Mouse (Mus musculus) heart, embryonic 15.5 days (tissue): ENCODE data around the gene Olfr312. TPM values are rescaled to one million over a fixed set of nuclear protein-coding genes. Genes with fewer than 3 reads are reported as not detected.
"Not testable (repeated sequence)": the region's sequence is repeated elsewhere in the genome, so short reads cannot be mapped to it uniquely, and the experiment has no call there.

Experiments used
- ATAC-seq: fragments of 200-750 bp; cut with Nextera tagmentation; replicated peaks from 2 replicates; pipeline ENCODE4 v1.8.0; 2017; ENCODE audit warnings: low read depth, moderate TSS enrichment; ENCODE audit not compliant: insufficient number of reproducible peaks, insufficient read depth, low FRiP score
- H3K27ac ChIP-seq: fragments of 300-500 bp; sonication (generic); 2 replicates; pipeline ENCODE4 v1.5.1; 2015; ENCODE audit warnings: mild to moderate bottlenecking, inconsistent platforms
- H3K27me3 ChIP-seq: fragments of 300-500 bp; sonication (generic); 2 replicates; pipeline ENCODE4 v1.6.1; 2015; ENCODE audit warnings: inconsistent platforms
- H3K36me3 ChIP-seq: fragments of 300-500 bp; sonication (generic); 2 replicates; pipeline ENCODE4 v1.6.1; 2015; ENCODE audit warnings: mild to moderate bottlenecking, inconsistent platforms
- H3K4me1 ChIP-seq: fragments of 300-500 bp; sonication (generic); replicated peaks from 2 replicates; pipeline ENCODE4 v1.6.1; 2015; ENCODE audit warnings: inconsistent platforms
- H3K4me2 ChIP-seq: fragments of 300-500 bp; sonication (generic); 2 replicates; pipeline ENCODE4 v1.6.1; 2015; ENCODE audit warnings: inconsistent platforms, mild to moderate bottlenecking, moderate library complexity
- H3K4me3 ChIP-seq: fragments of 300-500 bp; sonication (generic); 2 replicates; pipeline ENCODE4 v1.5.1; 2015; ENCODE audit warnings: mild to moderate bottlenecking, inconsistent platforms
- H3K9ac ChIP-seq: fragments of 300-500 bp; sonication (generic); 2 replicates; pipeline ENCODE4 v1.6.1; 2015; ENCODE audit warnings: mild to moderate bottlenecking, inconsistent platforms
- H3K9me3 ChIP-seq: fragments of 300-500 bp; sonication (generic); replicated peaks from 2 replicates; pipeline ENCODE4 v1.6.1; 2016; ENCODE audit warnings: inconsistent platforms
- WGBS: fragments of 180-500 bp; shearing (Covaris S2); methylation state at CpG from one replicate; pipeline ENCODE4 v1.1.7; 2015; ENCODE audit warnings: mixed read lengths; 5-methylcytosine and 5-hydroxymethylcytosine counted together
- polyA plus RNA-seq: library from polyadenylated mRNA; unstranded; fragments of >200 nt; fragmentation: Nextera tagmentation; extraction: Ambion mirVana; gene quantifications from 2 replicates; pipeline ENCODE4 v1.2.1, GENCODE M21; 2015

The Olfr312 gene
- 0.11 and 0.16 TPM in 2 replicates for polyA plus RNA-seq

DNA sequence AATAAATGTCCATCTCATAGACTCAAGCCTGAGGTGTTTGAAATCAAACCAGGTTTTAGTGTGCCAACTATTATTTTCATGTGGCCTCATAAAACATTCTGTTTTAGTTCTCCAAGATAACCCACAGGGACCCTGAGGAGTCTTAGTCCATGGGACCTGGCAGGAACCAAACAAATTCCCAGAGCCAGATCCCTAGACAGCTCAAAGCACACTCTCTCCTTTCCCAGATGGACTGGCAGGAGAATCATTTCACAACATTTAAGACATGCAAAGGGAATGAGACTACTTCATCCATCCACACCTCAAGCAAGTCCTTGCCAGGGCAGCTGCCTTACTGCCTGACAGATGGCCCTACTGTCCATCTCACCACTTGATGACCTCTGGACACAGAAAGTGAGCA lies at the start of gene Olfr312:
Olfr312 (plus strand) TSS at position 301 of the 400 bp plus-strand sequence.
- not testable (repeated sequence) for H3K4me2 ChIP-seq

DNA sequence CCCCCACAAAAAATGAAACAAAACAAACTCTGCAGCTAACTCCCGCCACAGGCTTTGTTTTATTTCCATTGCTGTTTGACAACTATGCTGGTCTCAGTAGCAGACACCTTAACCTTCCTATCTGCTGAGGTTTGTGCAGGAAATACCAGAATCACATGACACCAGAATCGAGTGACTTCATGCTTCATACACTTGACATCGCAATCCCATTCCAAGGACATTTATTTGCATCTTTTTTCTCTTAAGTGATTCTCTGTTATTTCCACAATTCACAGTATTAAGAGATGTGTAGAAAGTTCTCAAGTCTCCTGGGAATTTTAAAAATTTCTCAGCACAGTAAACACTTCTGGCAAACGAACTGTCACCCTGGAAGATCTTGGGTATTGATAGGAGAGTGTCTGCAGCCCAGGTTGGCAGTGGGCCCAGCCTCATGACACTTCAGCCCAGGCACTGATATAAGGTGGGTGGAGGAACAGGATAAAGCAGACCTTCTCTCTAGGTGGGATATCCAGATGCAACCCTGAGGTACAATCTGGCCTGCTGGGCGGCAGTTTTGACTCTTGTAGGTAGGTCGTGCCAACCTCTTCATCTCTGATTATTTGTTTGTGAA lies 46.5 kb upstream of the Olfr312 start, which contains the start of gene Olfr314:
Olfr314 (plus strand) TSS at position 473 of the 610 bp plus-strand sequence.
- no peaks in the 10 kb centered on the region for H3K27me3 ChIP-seq
- peaks cover 6% of the 10 kb centered on the region for H3K4me1 ChIP-seq
- H3K9ac ChIP-seq = no peak within 1 kb of the TSS
- 49% methylated on average over 6 of the region's 6 CpGs for WGBS
- no peak for ATAC-seq
- H3K4me3 ChIP-seq = no peak within 1 kb of the TSS
- H3K4me2 ChIP-seq = no peak within 1 kb of the TSS
- no peaks in the 10 kb centered on the region for H3K36me3 ChIP-seq
- no peaks in the 10 kb centered on the region for H3K9me3 ChIP-seq
- H3K27ac ChIP-seq = no peak within 1 kb of the TSS

More for the DNA sequence above, at the start of gene Olfr312:
- H3K36me3 ChIP-seq, H3K27me3 ChIP-seq, H3K9ac ChIP-seq, H3K9me3 ChIP-seq, H3K27ac ChIP-seq, ATAC-seq, H3K4me3 ChIP-seq, H3K4me1 ChIP-seq: not testable (repeated sequence)

DNA sequence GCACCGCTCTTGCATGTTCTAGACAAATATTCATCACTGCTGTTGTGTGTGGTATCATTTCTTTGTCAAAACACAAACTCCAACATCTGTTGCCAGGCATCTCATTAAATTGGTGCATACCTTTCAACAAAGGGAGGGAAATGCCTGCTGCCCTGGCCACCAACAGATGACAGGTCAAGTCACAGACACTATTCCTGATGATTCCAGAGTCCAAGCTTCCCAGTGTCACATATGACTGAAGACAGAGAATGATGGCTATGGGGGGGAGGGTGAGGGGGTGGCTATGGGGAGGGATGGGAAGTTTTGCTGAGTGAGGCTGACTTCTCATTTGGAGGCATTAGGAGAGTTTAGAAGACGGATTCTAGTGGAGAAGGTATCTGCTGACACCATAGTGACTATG lies 44.9 kb upstream of the Olfr312 start:
- peaks cover 6% of the 10 kb centered on the region for H3K4me1 ChIP-seq
- no peak for ATAC-seq
- no peak overlapping the region for H3K9ac ChIP-seq
- H3K4me2 ChIP-seq = no peak overlapping the region
- no peak overlapping the region for H3K27ac ChIP-seq
- WGBS = 59% methylated on average over 2 of the region's 2 CpGs
- no peaks in the 10 kb centered on the region for H3K36me3 ChIP-seq
- no peaks in the 10 kb centered on the region for H3K9me3 ChIP-seq
- H3K27me3 ChIP-seq = no peaks in the 10 kb centered on the region
- H3K4me3 ChIP-seq = no peak overlapping the region

DNA sequence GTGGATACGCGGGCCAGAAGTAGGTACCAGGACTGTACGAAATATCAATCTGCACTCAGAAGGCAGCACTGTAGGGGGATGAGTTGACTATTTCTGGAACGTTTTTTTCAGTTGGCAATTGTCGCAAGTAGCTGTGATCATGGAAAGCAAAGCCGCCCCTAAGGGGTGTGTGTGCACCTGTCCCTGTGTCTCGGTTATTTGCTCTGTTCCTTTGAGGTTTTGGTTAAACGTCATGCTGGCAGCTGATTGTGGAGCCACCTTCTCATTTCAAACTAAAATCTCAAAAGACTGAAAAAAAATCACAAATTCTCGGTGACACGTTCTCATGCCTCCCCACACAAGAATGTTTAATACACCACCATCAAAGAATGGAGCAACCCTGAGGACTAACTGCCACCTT lies 41.4 kb upstream of the Olfr312 start:
- ATAC-seq = no peak
- no peaks in the 10 kb centered on the region for H3K27me3 ChIP-seq
- H3K4me1 ChIP-seq = peaks cover 3% of the 10 kb centered on the region
- no peak overlapping the region for H3K27ac ChIP-seq
- H3K4me2 ChIP-seq = no peak overlapping the region
- H3K9ac ChIP-seq = no peak overlapping the region
- no peak overlapping the region for H3K4me3 ChIP-seq
- no peaks in the 10 kb centered on the region for H3K36me3 ChIP-seq
- H3K9me3 ChIP-seq = no peaks in the 10 kb centered on the region
- 79% methylated on average over 10 of the region's 10 CpGs for WGBS

DNA sequence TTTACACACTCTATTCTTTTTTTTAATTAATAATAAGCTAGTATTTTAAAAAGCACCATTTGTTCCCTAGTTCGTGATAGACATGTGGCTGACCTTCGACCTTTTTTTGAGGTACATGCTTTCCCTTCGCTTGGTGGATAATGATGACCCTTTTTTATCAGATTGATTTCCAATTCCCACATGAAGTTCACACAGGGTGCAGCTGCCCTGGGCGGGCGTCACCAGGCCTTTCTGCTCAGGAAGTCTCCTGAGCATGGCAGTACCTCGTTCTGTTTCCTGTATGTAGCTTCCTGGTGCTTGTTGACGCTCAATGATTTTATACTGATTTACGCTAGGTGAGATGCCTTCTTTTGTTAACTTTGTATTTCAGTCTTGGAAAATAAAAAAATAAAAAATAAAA lies 40.7 kb upstream of the Olfr312 start:
- no peaks in the 10 kb centered on the region for H3K36me3 ChIP-seq
- H3K4me1 ChIP-seq = no peaks in the 10 kb centered on the region
- H3K27me3 ChIP-seq = no peaks in the 10 kb centered on the region
- H3K9ac ChIP-seq = no peak overlapping the region
- ATAC-seq = no peak
- H3K4me3 ChIP-seq = no peak overlapping the region
- H3K4me2 ChIP-seq = no peak overlapping the region
- no peak overlapping the region for H3K27ac ChIP-seq
- no peaks in the 10 kb centered on the region for H3K9me3 ChIP-seq
- WGBS = 77% methylated on average over 8 of the region's 8 CpGs

DNA sequence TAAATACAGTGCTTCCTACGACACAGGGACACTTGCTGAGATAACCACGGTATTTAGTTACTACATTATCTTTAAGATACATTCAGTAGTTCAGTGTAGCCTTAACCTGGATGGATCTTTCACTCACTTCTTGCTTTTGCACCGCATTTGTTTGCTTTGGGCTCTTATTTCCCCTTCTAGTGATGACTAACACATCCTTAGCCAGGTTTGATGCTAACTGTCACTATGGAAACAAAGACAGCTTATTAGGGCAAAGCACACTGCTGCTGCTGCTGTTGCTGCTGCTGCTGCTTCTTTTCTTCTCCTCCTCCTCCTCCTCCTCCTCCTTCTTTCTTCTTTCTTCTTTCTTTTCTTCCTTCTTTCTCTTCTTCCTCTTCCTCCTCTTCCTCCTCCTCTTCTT lies 39.5 kb upstream of the Olfr312 start:
- Histone ChIP-seq H3K36me3 (no peaks in the 10 kb centered on the region), H3K4me2 (no peak overlapping the region), H3K9me3 (no peaks in the 10 kb centered on the region), H3K27ac (no peak overlapping the region), H3K4me1 (no peaks in the 10 kb centered on the region), H3K4me3 (no peak overlapping the region), H3K9ac (no peak overlapping the region), H3K27me3 (no peaks in the 10 kb centered on the region)
- no peak for ATAC-seq
- WGBS = 27% methylated on average over 3 of the region's 3 CpGs

DNA sequence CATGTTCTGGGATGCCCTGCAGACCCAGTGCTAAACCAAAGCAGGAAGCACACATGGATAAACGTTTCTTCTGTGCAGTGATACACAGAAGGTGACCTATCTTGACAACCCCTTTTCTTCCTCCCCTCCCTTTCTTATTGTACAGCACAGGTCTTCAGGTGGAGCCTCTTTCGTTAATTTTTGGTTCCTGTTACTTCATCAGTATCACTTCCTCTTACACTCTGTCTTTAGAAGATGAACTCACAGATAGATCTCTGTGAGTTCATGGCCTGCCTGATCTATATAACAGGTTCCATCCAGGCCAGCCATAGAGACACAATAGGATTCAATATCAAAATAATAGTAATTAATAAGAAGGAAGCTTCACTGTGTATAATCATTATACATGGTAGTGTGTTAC lies 39.0 kb upstream of the Olfr312 start:
- Histone ChIP-seq H3K9me3 (no peaks in the 10 kb centered on the region), H3K9ac (no peak overlapping the region), H3K4me3 (no peak overlapping the region), H3K4me2 (no peak overlapping the region), H3K4me1 (no peaks in the 10 kb centered on the region), H3K27me3 (no peaks in the 10 kb centered on the region), H3K36me3 (no peaks in the 10 kb centered on the region), H3K27ac (no peak overlapping the region)
- no peak for ATAC-seq
- WGBS = 38% methylated on average over 2 of the region's 2 CpGs

DNA sequence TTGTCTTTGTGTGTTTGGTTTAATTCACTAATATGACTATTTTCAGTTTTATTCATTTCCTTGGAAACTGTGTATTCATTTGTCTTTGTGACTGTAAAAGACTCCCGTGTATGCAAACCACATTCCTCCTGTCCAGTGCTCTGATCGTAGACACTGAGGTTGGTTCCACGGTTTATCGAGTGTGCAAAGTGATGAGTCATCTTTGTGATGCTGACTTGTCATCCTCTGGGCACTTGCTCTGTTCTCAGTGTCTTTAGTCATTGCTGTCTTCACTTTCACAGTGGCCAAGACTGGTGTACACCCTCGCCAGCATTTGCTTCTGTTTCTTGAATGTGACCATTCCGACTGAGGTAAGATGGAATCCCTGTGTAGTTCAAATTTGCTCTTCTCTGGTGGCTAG lies 38.4 kb upstream of the Olfr312 start:
- no peaks in the 10 kb centered on the region for H3K36me3 ChIP-seq
- no peaks in the 10 kb centered on the region for H3K9me3 ChIP-seq
- no peak overlapping the region for H3K27ac ChIP-seq
- no peak overlapping the region for H3K9ac ChIP-seq
- H3K4me3 ChIP-seq = no peak overlapping the region
- H3K4me2 ChIP-seq = no peak overlapping the region
- H3K27me3 ChIP-seq = no peaks in the 10 kb centered on the region
- 63% methylated on average over 6 of the region's 6 CpGs for WGBS
- no peaks in the 10 kb centered on the region for H3K4me1 ChIP-seq
- ATAC-seq = no peak

DNA sequence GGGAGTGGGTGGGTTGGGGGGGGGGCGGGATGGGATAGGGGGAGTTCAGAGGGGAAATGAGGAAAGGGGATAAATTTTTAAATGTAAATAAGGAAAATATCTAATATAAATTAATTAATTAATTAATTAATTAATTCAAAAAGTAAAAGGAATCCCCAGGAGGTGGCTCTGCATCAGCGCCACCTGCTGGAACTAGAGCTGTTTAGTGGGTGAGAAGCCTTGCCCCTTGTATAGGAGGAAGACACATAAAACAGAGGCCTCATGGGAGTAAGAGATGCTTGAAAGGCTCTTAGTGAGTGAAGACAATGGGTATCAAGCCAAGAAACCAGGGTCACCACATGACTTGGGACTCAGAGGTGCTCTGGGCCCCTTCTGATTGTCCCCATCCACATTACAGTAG lies 33.2 kb upstream of the Olfr312 start:
- H3K4me1 ChIP-seq = no peaks in the 10 kb centered on the region
- no peaks in the 10 kb centered on the region for H3K27me3 ChIP-seq
- H3K4me2 ChIP-seq = no peak overlapping the region
- WGBS = 78% methylated on average over 2 of the region's 2 CpGs
- H3K4me3 ChIP-seq = no peak overlapping the region
- no peak overlapping the region for H3K9ac ChIP-seq
- no peaks in the 10 kb centered on the region for H3K9me3 ChIP-seq
- H3K36me3 ChIP-seq = no peaks in the 10 kb centered on the region
- no peak for ATAC-seq
- no peak overlapping the region for H3K27ac ChIP-seq

DNA sequence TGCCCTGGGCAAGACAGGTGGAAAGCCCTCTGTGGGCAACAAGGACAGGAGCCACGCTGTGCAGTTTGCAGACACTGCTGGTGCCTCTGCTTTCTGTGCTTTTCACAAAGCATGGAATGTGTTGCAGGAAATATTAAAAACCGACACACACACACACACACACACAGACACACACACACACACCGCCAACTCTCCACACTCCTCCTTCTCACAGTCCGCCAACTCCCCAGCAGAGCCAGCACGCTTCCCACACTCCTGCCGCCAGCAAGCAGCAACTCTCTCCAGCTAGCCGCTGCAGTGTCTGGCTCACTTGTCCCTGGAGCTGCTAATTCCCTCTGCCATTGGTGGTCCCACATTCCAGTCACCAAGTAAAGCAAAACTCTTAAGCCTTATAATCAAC lies 32.2 kb upstream of the Olfr312 start:
- no peak overlapping the region for H3K4me3 ChIP-seq
- 54% methylated on average over 7 of the region's 7 CpGs for WGBS

DNA sequence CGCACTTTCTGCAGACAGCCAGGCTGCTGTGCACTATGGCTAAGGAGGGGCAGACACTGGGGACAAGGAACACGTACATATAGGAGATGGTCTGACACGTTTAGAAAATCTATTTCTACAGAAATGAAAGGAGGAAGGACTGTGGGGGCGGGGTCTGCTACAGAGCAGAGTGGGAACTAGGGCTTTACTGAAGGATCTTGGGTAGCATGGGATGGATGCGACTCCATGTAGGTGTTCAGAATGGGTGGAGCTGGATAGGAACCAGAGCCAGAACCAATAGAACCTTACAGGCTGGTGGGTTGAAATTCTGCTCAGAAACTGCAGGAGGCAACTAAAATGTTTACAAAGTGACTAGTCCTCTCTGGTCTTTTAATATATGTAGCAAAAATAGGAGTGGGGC lies 29.3 kb upstream of the Olfr312 start:
- Histone ChIP-seq H3K4me2 (no peak overlapping the region), H3K9me3 (no peaks in the 10 kb centered on the region), H3K36me3 (no peaks in the 10 kb centered on the region), H3K9ac (no peak overlapping the region), H3K27ac (no peak overlapping the region), H3K27me3 (no peaks in the 10 kb centered on the region), H3K4me3 (no peak overlapping the region), H3K4me1 (peaks cover 5% of the 10 kb centered on the region; the same call in 1 of the 2 replicates)
- ATAC-seq = no peak
- WGBS = 71% methylated on average over 5 of the region's 5 CpGs

More for the DNA sequence above, 32.2 kb upstream of the Olfr312 start:
- H3K4me2 ChIP-seq = no peak overlapping the region
- H3K9me3 ChIP-seq = no peaks in the 10 kb centered on the region
- H3K27ac ChIP-seq = no peak overlapping the region
- no peak overlapping the region for H3K9ac ChIP-seq
- H3K27me3 ChIP-seq = no peaks in the 10 kb centered on the region
- no peak for ATAC-seq
- H3K4me1 ChIP-seq = peaks cover 2% of the 10 kb centered on the region; the same call in 1 of the 2 replicates
- no peaks in the 10 kb centered on the region for H3K36me3 ChIP-seq

DNA sequence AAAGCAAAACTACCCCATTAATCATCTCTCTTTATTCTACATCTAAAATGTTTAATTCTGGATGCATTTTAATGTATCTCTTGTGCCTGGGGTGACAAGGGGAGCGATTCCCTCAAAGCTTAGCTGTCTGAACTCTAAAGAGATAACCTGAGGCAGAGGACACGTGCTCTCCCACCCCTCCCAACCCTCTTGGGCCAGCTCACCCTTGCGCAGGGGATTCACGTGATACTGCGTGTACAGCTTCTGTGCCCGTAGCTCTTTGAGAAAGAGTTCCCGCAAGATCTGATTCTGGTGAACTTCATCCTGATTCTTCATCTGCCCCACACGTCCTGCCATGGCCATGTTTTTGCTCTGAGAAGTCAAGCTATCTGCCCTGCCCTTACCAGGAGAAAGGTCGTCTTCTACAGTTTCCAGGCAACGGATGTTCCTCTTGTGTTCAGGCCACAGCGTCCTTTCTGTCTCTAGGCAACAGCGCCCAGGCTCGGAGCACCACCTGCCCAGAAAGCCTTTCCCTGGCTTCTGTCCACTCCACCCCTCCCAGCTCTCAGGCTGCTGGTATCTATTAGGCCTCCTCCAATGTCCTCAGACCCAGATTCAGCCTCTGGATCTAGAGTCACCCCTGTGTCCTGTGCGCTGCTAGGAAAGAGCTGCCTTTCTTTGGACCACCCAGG lies 27.3 kb upstream of the Olfr312 start, which contains the start of gene Fam183b:
Fam183b (minus strand) TSS at position 403 of the 671 bp plus-strand sequence.
- Histone ChIP-seq H3K9me3 (no peaks in the 10 kb centered on the region), H3K27me3 (no peaks in the 10 kb centered on the region), H3K4me2 (peak within 1 kb of the TSS; percentile 15; the same call in 1 of the 2 replicates), H3K27ac (no peak within 1 kb of the TSS), H3K4me1 (peaks cover 5% of the 10 kb centered on the region; the same call in 1 of the 2 replicates), H3K4me3 (no peak within 1 kb of the TSS), H3K36me3 (no peaks in the 10 kb centered on the region), H3K9ac (no peak within 1 kb of the TSS)
- 31% methylated on average over 14 of the region's 14 CpGs for WGBS
- ATAC-seq = peak; percentile 55; the same call in 1 of the 2 replicates
